12 mouse cellular contexts compared by ENCODE assay signal in genomic region chr5:17880799-17881541, GRCm38 (mm10). TPM values are rescaled to one million over a fixed set of nuclear protein-coding genes. Genes with fewer than 3 reads are reported as not detected.
A peak's percentile ranks its signal among the peaks of the same experiment; 100 is the strongest.
DNase-seq lines count a peak whose midpoint lies in the region; ATAC-seq lines count a peak whose summit lies in the region.
"Had no signal": no experiment of that assay in that cellular context is flagged by ENCODE, and none has a peak within 500 bp of the region (broad histone marks: within the 10 kb centered on the region; RNA-seq: fewer than 3 reads in every experiment).

No protein-coding gene starts in this region.

- H3K4me2 ChIP-seq in intestine, embryonic 16.5 days (ENCODE audit: low read depth, low read length), result no peak overlapping the region
- no peak overlapping the region for H3K4me2 ChIP-seq in stomach, embryonic 14.5 days (replicated peaks; ENCODE audit: low read depth, low read length)
- H3K4me2 ChIP-seq: hindbrain, embryonic 12.5 days; limb, embryonic 12.5 days had no signal

- intact Hi-C loops in heart, postnatal 25 days (cut with DNase I), result no loop called here

- peaks cover 11% of the 10 kb centered on the region; the same call in 1 of the 2 replicates for H3K4me1 ChIP-seq in heart, embryonic 10.5 days
- H3K4me1 ChIP-seq in intestine, embryonic 16.5 days (ENCODE audit: control insufficient read depth, insufficient read depth, low read length), result no peaks in the 10 kb centered on the region; the same call in 1 of the 2 replicates
- H3K4me1 ChIP-seq in stomach, embryonic 14.5 days (ENCODE audit: control insufficient read depth, insufficient read depth, low read length), result no peaks in the 10 kb centered on the region
- H3K4me1 ChIP-seq in forebrain, embryonic 10.5 days, result no peaks in the 10 kb centered on the region
- H3K4me1 ChIP-seq: hindbrain, embryonic 12.5 days; limb, embryonic 12.5 days; megakaryocyte, embryonic 14.5 days had no signal

- H3K27ac ChIP-seq in heart, embryonic 10.5 days, result peak overlapping the region; percentile 52; the same call in 1 of the 2 replicates
- H3K27ac ChIP-seq in intestine, embryonic 16.5 days (ENCODE audit: low read length), result no peak overlapping the region
- H3K27ac ChIP-seq in stomach, embryonic 14.5 days (ENCODE audit: low read length), result no peak overlapping the region
- no peak overlapping the region for H3K27ac ChIP-seq in forebrain, embryonic 10.5 days
- H3K27ac ChIP-seq: hindbrain, embryonic 12.5 days; limb, embryonic 12.5 days had no signal

- H3K9me3 ChIP-seq in heart, embryonic 10.5 days, result no peaks in the 10 kb centered on the region
- no peaks in the 10 kb centered on the region for H3K9me3 ChIP-seq in intestine, embryonic 16.5 days (ENCODE audit: control insufficient read depth, low read length)
- H3K9me3 ChIP-seq in stomach, embryonic 14.5 days (ENCODE audit: control insufficient read depth, low read depth, low read length), result no peaks in the 10 kb centered on the region
- no peaks in the 10 kb centered on the region for H3K9me3 ChIP-seq in forebrain, embryonic 10.5 days
- H3K9me3 ChIP-seq: hindbrain, embryonic 12.5 days; limb, embryonic 12.5 days; megakaryocyte, embryonic 14.5 days had no signal

- H3K36me3 ChIP-seq in heart, embryonic 10.5 days, result no peaks in the 10 kb centered on the region
- no peaks in the 10 kb centered on the region for H3K36me3 ChIP-seq in intestine, embryonic 16.5 days (ENCODE audit: control insufficient read depth, insufficient read depth, low read length)
- H3K36me3 ChIP-seq in stomach, embryonic 14.5 days (ENCODE audit: control insufficient read depth, insufficient read depth, low read length), result no peaks in the 10 kb centered on the region
- no peaks in the 10 kb centered on the region for H3K36me3 ChIP-seq in forebrain, embryonic 10.5 days (replicated peaks)
- H3K36me3 ChIP-seq: hindbrain, embryonic 12.5 days; limb, embryonic 12.5 days had no signal

- no peak overlapping the region for H3K9ac ChIP-seq in intestine, embryonic 16.5 days (ENCODE audit: low read depth, low read length)
- H3K9ac ChIP-seq in stomach, embryonic 14.5 days (replicated peaks; ENCODE audit: low read depth, low read length), result no peak overlapping the region
- H3K9ac ChIP-seq: hindbrain, embryonic 12.5 days; limb, embryonic 12.5 days had no signal

- peak; percentile 87 for ATAC-seq in intestine, embryonic 16.5 days
- peak; percentile 89 for ATAC-seq in stomach, embryonic 14.5 days (ENCODE audit: insufficient number of reproducible peaks, insufficient read depth, low FRiP score, low read depth)

- WGBS in heart, embryonic 10.5 days, result 55% methylated on average over 4 of the region's 4 CpGs
- WGBS in intestine, embryonic 16.5 days, result 61% methylated on average over 4 of the region's 4 CpGs
- WGBS in stomach, embryonic 14.5 days, result 61% methylated on average over 4 of the region's 4 CpGs
- 84% methylated on average over 4 of the region's 4 CpGs for whole genome bisulfite sequencing in forebrain, embryonic 10.5 days

- peak; percentile 56 to 77 for DNase-seq in heart, adult 18-20 months
- DNase-seq in heart, postnatal 25 days (ENCODE audit: low spot score), result no peak
- DNase-seq in heart, embryonic 10.5 days (ENCODE audit: low spot score), result no peak
- DNase-seq in forebrain, embryonic 10.5 days (ENCODE audit: extremely low spot score, low spot score), result no peak
- DNase-seq in frontal cortex, postnatal 36 days (ENCODE audit: low spot score in 2 of 2), result no peak
- DNase-seq in cerebellum, adult 8-10 months, result no peak
- DNase-seq: layer of hippocampus, postnatal 36 days had no signal

- no peak overlapping the region for H3K4me3 ChIP-seq in heart, embryonic 10.5 days
- no peak overlapping the region for H3K4me3 ChIP-seq in intestine, embryonic 16.5 days (ENCODE audit: low read length)
- H3K4me3 ChIP-seq in stomach, embryonic 14.5 days (ENCODE audit: low read depth, low read length), result no peak overlapping the region
- H3K4me3 ChIP-seq in forebrain, embryonic 10.5 days, result no peak overlapping the region
- H3K4me3 ChIP-seq: hindbrain, embryonic 12.5 days; limb, embryonic 12.5 days; megakaryocyte, embryonic 14.5 days had no signal

- no peaks in the 10 kb centered on the region for H3K27me3 ChIP-seq in heart, embryonic 10.5 days (ENCODE audit: insufficient read depth, poor library complexity, severe bottlenecking)
- no peaks in the 10 kb centered on the region for H3K27me3 ChIP-seq in intestine, embryonic 16.5 days (replicated peaks; ENCODE audit: control insufficient read depth, insufficient read depth, low read length)
- no peaks in the 10 kb centered on the region for H3K27me3 ChIP-seq in stomach, embryonic 14.5 days (ENCODE audit: control insufficient read depth, insufficient read depth, low read length)
- no peaks in the 10 kb centered on the region for H3K27me3 ChIP-seq in forebrain, embryonic 10.5 days (ENCODE audit: poor library complexity, severe bottlenecking)
- H3K27me3 ChIP-seq: hindbrain, embryonic 12.5 days; limb, embryonic 12.5 days; megakaryocyte, embryonic 14.5 days had no signal

RNA-seq across cellular contexts. Expression of gene Cd36, which starts 7.6 kb away (rescaled TPM):
- 1,000 to 10,000 TPM; 1,692 to 1,930 TPM for total RNA-seq in heart, adult 18-20 months (2021)
- 1,000 to 10,000 TPM; 1,501 to 1,670 TPM for total RNA-seq in heart, postnatal 25 days (2021)
- polyA plus RNA-seq in heart, embryonic 10.5 days (2016; fragmentation: Nextera tagmentation; extraction: Ambion mirVana), result 19.3 and 33.8 TPM in 2 replicates
- 44.9 and 63.4 TPM in 2 replicates for polyA plus RNA-seq in intestine, embryonic 16.5 days (2015; fragmentation: Nextera tagmentation; extraction: Ambion mirVana)
- polyA plus RNA-seq in stomach, embryonic 14.5 days (2014; fragmentation: Nextera tagmentation; extraction: Ambion mirVana), result 28.8 and 30.0 TPM in 2 replicates
- polyA plus RNA-seq in forebrain, embryonic 10.5 days (2016; fragmentation: Nextera tagmentation; extraction: Ambion mirVana), result 0.26 and 0.31 TPM in 2 replicates

Comparison
In these comparisons a context has a peak if more than half of its experiments do, and no peak if none do; other contexts are left out.
1. DNase-seq: peak in heart, adult 18-20 months (2 of 2); none in heart, postnatal 25 days (single experiment), heart, embryonic 10.5 days (single experiment), forebrain, embryonic 10.5 days (single experiment), frontal cortex, postnatal 36 days (0 of 2) and cerebellum, adult 8-10 months (single experiment).
2. RNA of gene Cd36, which starts 7.6 kb away (polyA plus RNA-seq): 44.9 to 63.4 TPM in intestine, embryonic 16.5 days, 28.8 to 30.0 TPM in stomach, embryonic 14.5 days and 19.3 to 33.8 TPM in heart, embryonic 10.5 days; 0.26 to 0.31 TPM in forebrain, embryonic 10.5 days; every median in the first group is over 10 times any median in the second.